Mouse (Mus musculus): Measurements from ENCODE around the gene Btk.

DNA sequence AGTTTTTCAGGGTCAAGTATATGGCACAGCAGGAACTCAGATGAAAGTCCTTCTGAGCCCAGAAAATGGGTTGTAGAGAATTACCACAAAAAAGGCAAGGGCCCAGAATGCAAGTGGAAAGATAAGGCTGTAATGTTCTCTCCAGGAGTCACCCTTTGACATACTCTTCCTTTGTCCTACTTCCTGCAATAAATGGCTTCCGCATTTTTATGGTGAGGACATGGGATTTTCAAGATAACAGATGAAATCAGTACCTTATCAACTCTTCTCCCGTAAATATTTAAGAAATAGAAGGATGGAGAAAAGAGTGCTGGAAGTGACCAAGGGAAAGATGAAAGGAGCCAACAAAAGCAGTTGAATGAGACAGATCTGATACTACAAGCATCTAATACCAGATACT is 44.8 kb upstream of the Btk start:
- no peak for TF ChIP-seq CTCF (IDR thresholded peaks at IDR 0.05; ENCODE audit: control insufficient read depth, insufficient read depth, insufficient replicate concordance, low read depth, low read length)
- TF ChIP-seq POLR2A (IDR thresholded peaks at IDR 0.05; ENCODE audit: control insufficient read depth, low read depth, low read length): no peak

Data from testis, adult 2 months (tissue).